Mouse (Mus musculus): ENCODE measurements around the gene Ccdc12.

Ccdc12 gene

DNA sequence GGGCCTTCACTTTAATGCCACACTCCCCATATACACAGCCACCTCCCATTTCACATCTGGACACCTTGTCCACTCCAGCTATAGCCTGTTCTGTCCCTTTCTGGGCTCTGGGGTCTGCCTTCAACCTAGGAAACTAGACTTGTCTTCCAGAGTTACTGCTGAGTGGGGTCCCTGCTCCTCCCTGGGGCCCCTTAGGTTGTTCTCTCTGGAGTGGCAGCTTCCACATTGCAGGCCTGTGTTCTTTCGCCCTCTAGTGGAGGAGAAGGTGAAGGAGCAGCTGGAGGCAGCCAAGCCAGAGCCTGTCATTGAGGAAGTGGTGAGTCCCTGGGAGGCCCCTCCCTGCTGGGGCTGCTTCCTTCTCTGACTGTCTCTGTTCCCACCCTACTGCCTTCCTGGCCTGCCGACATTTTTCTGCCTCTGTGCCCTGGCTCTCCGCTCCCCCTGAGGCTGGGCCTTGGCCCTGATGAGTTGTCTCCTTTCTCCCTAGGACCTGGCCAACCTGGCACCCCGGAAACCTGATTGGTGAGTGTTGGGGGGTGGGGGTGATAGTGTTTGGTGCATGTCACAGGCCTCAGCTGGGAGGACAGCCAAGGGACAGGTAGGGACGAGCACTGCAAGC lies 53.4 kb downstream of the Ccdc12 start:
- peak; percentile 70 to 76 for DNase-seq

DNA sequence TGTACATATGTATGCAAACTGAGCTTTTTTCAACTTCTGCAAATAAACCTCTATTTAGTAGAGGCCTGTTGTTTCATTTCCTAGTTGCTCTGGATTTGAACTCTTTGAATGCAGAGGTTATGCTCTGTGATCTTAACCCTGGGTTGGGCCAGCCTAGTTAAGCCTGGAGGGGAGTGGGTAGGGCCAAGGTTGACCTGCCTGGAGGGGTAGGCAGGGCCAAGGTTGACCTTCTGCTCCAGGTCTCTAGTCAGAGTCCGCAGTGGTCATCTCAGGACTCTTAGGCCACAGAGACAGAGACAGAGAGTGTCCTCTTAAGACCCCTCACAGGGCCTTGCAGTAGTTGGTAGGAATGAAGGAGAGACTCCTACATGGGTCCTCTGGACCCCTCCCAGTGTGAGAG lies 55.2 kb downstream of the Ccdc12 start:
- DNase-seq: no peak

DNA sequence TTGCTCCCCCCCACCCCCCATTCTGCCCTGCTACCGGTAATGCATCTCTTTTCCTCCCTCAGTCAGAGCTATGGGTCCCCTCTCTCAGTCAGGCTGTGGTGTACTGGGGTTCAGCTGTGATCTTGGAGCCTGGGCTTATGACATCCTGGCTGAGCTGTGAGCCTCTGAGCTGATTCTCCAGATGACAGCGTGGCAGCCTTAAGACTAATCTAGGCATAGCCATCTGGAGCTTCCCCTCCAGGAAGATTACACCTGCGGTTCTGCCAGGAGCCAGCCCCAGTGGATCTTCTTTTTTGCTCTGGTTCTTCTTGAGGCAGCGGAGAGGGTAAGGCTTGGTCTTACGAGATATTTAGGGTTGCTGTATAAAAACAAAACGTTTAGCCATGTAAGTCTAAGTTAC lies 55.7 kb downstream of the Ccdc12 start:
- no peak for DNase-seq

DNA sequence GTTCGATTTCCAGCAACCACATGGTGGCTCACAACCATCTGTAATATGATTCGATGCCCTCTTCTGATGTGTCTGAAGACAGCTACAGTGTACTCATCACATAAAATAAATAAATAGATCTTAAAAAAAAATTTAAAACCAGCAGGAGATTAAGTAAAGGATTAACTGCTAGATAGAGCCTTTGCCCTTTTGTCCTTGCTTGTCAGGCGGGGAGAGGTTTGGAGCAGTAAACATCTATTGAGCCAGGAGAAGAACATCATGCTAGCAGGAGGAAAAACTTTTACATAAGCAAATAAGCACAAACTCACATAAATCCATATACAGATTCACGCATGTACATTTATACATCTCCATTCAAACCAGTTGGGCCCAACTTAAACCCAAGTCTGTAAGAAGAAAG lies 56.2 kb downstream of the Ccdc12 start:
- no peak for DNase-seq

DNA sequence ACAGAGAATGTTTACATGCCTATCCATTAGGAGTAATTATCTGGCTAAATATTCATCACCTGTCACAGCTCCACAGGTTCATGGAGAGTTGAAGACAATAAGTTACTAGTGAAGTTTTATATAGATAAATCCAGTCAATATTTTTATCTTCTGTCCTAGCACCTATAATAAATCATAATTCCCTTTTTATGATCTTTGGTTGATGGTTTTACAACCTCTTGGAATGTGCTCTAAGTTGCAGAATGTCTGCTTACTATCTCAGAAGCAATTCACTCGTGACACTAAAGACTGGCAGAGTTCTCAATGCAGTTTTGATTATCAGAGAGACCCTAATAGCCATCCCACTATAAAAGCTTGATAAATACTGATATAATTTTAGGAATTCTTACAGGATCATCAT lies 57.1 kb downstream of the Ccdc12 start:
- DNase-seq: no peak

DNA sequence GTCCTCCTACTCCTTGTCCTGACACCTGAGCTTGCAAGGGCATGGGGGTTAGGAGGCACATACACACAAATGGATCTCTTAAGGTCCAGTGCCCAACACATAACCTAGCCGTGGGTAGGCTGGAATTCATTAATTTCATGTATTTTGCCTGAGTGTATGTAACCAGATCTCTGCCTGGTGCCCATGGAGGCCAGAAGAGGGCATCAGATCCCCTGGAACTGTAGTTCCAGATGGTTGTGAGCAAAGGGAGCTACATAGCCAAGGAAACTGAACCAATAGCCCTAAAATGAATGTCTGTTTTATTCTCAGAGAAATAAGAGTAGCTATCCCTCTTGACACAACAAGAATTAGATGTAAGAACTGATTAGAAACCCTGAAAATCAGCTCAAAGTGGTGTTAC lies 59.1 kb downstream of the Ccdc12 start:
- DNase-seq: no peak

DNA sequence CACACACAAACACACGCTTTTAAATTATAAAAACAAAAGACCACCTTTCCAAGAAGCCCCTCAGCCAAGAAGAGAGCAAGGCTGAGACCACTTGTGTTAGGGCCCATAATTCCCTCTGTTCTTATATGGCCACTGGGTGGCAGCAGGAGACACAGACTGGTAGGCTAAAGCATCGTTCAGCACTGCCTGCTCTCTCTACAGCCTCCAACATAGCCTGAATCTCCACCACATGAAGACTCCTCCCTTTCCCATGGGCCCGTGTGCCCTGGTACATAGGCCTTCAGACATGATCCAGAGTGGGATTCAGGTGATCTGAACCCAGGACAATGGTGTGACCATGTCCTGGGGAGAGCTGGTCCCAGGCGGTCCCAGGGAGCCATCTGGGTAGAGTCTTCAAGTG lies 60.5 kb downstream of the Ccdc12 start:
- peak; percentile 44 to 57 for DNase-seq

DNA sequence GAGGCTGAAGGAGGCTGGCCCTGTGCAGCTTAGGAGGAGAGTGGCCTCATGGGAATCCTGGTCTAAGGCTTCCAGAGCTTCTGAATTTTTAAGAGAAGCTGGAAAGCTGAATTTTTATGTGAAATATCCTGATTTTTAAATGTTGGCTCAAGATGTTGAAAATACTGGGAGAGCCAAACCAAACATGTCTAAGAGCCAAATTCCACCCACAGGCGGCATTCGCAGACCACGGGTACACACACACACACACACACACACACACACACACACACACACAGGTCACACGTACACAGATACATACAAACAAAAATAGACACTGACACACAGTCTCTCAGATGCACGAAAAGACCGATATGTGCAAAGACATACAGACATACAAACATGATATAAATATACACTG lies 61.8 kb downstream of the Ccdc12 start:
- DNase-seq: no peak

DNA sequence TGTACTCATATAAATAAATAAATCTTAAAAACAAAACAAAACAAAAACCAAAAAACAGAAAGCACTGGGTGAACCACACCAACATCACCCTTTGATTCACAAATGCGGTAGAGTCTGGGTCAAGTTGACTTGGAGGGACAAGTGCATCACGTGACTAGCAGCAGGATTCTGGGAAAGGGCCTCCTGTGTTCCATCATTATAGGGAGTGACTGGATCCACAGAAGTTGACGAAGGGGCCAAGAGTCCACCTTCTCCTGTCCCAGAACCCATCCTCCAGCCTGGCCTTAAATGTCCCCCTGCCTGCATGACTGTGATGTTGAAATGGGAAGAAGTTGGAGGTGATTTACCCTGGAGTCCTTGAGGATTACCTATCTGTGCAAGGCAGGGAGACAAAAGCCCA lies 62.5 kb downstream of the Ccdc12 start:
- DNase-seq: no peak

DNA sequence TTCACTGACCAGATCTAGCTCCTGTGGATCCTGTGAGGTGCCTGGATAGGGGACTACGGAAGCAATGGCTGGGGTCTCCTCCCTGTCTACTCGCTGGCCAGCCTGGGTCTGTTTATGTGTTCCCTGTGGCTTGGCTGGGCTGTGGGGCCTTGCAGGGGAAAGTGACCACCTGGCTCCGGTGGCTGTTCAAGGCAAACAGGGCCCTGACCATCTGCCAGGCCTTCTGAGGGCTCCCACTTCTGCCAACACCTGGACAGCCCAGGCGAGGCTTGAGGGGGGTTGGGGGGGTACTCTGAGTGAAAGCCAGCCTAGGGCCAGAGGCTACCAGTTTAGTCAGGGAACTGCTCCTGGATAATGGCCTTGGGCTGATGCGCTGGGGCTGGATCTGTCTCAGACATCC lies 63.7 kb downstream of the Ccdc12 start:
- no peak for DNase-seq

DNA sequence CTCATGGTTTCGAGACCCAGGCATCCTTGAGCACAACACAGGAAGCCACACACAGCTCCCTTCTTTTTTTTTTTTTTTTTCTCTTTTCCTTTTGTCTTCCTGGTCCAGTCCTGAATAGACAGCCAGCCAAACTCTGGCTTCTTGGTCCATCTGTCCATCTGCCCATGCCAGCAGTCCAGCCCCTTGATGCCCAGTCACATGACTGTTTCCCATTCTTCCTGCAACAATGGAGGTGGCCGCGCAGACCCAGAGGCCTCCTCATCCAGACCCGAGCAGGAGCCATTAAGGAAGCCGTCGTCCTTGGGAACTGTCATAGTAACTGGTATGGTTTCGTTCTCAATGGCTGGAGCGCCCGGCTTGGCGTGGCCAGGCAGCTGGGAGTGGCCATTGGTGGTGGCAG lies 65.8 kb downstream of the Ccdc12 start:
- DNase-seq: no peak

DNA sequence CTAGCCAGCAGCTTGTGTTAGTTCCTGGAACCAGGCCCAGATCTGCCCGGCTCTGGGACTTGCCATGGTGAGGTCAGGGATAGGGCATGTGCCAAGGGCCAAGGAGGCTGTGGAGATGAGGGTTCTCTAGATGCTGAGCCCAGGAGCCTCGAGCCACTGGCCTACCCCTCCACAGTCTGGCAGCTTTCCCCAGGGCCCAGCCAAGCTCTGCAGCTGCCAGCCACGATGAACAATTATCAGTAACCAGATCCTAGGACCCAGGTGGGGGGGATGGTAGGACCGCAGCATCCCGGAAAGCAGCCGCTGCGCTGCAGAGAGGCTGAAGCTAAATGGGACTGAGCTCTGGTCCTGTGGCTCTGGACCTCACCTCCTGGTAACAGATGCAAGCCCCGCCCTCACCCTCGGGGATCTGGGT lies 69.4 kb downstream of the Ccdc12 start:
- DNase-seq: no peak

DNA sequence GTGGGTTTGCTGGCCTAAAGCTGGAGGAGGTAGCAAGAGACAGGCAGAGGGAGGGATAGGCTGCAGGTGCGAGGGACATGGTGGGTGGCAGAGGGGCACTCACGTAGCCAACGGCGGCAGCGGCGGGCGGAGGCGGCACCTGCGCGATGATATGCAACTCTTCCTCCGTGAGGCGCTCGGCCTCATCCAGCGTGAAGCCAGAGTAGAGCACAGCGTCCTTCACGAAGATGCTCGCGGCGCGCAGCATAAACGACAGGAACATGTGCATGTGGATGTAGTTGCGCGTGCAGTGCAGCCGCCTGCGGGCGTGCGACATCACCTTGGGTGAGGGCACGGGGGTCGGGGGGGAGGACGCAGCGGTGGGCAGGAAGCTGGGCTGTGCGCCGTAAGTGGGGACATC lies 70.6 kb downstream of the Ccdc12 start:
- DNase-seq: no peak

DNA sequence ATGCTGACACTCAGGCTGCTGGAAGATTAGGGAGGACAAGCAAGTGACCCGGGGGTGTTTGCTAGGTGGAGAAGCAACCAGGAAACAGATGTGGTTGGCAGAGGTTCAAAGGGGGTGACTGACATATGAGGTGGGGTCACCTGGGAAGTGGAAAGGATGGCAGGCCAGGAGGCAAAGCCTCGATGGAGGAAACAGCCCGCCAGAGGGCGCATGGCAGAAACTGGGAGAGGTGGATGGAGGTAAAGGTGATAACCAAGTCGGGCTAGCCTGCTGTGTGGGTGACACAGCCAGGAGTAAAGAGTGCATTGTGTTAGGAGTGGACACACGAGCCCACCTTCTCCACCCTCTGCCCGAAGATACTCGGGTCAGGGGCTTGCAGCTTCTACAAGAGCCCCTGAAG lies 73.5 kb downstream of the Ccdc12 start:
- peak; percentile 39 to 57 for DNase-seq

DNA sequence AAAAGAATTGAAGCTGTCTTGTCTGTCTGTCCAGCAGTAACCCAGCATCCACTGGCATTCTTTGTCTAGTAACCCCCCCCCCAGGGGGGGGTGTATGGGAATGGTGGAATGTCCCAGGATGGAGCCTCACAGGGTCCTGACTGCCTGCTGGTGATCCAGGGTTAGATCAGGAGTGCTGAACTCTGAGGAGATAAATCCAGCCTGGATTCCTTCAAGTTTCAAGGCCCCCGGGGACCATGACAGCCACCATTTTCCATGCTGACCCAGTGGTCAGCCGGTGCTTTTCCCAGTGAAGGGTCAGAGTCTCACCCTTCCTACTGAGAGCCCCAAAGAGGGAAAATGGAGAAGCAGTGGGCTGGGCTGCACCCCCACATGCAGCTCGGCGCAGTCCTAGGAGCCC lies 75.6 kb downstream of the Ccdc12 start:
- DNase-seq: no peak

DNA sequence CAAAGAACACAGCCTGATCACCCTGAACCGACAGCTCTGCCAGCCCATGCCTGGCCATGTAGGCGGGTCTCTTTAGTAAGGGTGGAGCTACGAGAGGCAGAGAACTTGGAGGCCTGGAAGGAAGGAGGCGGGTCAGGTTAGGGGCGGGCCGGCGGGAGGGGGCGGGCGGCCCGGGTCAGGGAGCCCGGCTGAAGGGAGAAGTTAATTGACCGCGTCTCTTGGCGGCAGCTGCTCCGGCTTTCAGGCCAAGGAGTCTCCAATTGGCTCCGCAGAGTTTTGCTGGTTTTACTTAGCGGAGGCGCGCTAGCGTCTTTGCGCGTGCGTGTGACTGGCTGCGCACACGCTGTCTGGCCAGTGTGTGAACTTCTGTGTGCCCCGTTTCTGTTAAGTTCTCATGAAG lies 76.3 kb downstream of the Ccdc12 start:
- DNase-seq: no peak

DNA sequence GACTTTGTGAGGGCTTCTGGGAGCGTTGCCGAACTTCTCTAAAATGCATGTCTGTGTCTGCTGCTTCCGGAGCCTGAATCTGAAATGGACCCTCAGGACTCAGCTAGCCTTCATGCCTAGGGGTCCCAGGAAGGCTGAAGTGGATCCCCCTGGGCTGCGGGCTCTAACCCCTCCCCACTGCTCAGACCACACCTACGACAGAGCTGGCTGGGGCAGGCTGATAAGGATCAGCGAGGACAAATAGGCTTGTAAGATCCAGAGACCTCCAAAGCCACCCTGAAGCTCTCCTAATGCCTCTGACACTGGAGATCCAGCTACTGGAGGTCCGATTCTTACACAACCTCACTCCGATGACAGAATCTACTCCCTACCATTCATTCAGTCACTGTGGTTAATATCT lies 76.8 kb downstream of the Ccdc12 start:
- no peak for DNase-seq

DNA sequence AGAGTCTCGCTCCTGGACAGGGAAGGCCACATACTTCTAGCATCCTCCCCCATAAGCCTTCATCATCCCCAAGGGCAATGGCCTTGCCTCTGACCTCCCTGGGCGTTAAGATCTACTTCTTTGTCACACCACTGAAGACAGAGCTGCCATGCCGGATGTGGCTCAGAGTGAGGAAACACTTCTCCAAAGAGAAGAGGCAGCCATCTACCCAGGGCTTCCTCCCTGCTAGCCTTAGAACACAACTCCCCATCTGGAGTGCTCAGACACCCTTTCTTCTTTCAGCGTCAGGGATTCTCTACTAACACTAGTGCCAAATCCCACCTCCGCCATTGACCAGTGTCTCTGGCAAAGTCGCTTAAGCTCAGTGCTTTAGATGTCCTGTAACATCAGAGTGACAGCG lies 77.9 kb downstream of the Ccdc12 start:
- no peak for DNase-seq

DNA sequence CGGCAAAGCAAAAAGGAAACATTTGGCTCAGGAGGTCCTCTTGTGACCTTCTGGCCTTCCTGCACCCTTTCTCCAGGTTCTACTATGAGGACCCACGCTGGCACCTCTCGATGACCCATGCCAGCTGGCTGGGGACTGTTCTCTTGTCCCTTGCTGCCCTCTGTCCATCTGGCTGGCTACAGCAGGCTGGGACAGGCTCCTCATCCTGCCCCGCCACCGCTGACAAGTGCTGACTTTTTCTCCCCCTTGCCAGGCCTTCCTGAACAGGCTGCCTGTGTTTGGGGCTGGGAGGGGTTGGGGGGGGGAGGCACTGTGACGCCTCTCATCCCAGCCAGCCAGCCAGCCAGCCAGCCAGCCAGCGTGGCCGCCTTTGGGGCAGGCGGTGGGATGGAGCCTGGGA lies 80.1 kb downstream of the Ccdc12 start:
- DNase-seq: no peak

DNA sequence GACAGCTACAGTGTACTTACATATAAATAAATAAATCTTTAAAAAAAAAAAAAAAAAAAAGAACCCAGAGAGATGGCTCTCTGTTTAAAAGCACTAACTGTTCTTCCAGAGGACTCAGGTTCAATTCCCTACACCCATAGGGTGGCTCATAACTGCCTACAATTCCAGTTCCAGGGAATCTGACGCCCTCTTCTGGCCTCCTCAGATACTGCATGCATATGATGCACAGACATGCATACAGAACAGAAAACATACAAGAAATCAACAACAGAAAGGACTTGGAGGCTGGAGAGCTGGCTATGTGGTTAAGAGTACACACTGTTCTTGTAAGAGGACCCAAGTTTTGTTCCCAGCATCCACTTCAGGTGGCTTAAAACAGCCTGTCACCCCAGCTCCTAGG lies 81.8 kb downstream of the Ccdc12 start:
- DNase-seq: no peak

DNA sequence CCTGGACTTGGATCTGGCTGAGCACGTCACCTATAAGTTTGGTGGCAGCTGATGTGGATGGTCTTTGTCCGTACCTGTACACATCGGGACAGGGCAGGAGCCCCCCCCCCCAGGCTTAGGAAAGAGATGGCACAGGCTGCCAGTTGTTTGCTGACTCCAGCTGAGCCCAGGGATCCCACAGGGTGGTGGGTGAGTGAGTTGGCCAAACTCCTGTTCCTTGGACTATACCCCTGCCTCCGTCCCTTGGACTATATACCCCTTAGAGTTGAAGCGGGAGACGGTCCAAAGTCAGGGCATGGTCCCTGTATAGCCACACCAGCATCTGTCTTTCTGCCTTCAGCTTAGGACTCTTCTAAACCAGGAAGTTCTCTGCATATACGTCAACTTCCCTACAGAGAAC lies 83.7 kb downstream of the Ccdc12 start:
- no peak for DNase-seq

DNA sequence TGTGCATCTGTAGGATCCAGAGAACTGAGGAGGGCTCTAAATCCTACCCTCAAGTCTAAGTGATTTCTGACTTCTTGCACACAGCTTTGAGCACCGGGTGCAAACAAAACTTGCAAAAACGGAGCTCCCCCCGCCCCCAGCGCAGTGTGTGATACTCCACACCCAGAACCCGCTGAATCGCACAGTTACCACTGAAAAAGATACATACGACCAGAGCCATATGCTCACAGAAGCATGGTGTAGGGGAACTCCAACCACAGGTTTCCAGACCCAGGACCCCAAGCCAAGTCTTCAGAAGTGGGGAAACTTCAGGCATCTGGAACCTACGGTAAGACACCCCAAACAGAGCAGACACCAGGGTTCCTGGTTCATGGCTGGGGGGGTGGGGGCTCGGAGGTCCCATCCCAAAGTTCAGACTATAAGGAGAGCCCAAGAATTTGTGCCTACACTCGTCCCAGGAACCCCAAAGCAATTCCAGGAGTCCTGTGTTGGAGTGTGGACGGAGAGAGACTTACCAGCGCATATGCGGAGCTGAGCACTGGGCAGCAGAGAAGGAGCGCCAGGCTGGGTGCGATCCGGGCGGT lies 85.5 kb downstream of the Ccdc12 start, which contains the start of gene Myl3:
Gene Myl3 (plus strand): TSS at position 151 of the 584 bp plus-strand sequence.
- no peak for DNase-seq

DNA sequence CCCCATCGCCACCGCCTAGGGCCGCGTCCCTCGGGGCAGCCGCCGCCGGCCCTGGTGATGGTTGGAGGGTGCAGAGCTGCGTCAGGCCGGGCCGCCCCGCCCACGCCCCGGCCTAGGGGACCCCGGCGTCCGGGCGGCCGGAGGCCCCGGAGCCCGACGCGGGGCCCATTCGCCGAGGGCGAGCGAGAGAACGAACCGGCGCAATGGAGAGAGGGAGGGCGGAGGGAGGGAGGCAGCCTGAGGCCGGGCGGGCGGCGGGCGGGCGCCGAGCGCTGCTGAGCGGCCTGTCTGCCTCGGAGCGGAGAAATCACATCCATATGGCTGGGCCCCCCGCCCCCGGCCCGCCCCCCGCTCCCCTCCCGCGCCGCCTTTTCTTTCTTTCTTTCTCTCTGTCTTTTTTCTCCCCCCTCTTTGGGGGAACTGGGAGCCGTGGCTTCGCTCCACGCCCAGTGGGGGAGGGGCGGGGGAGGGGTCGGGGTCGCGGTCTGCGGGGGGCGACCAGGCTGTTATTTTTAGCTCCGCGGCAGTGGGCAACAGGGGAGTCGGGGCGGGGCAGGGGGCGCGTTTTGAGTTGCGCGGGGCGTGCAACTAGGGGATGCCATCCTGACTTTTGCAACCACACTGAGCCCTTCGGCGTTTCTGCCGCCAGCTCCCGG lies 86.1 kb downstream of the Ccdc12 start:
- no peak for DNase-seq

DNA sequence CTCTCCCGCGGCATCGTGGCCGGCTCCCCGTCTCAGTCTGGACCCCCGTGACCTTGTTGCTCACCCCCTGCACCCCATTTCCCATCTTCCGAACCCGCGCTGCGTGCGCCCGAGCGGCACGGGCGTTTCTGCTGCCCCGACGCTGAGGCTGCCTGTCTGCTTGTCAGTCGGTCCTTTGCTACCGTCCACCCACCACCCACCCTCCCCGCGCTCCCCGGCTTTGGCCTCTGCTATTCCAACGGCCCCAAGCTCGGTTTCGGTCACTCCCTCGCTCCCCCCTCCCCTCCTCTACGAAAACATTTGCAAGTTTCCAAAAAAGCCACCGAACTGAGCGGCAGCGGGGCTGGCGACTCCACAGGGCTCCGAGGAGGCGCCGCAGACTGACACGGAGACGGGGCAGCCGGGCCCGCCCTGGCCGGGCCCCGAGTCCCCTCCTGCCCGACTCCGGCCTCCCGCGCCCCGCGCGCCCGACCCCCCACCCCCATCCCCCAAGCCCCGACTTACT lies 86.7 kb downstream of the Ccdc12 start:
- DNase-seq: no peak

All from cerebellum, postnatal 36 days (tissue).